Mouse (Mus musculus) lung, adult 10 weeks (tissue): ENCODE data around the gene Krt18. TPM values are rescaled to one million over a fixed set of nuclear protein-coding genes. Genes with fewer than 3 reads are reported as not detected.

ENCODE experiments used
- polyA plus RNA-seq: library from polyadenylated mRNA; stranded (reverse); fragments of 350-450 nt; fragmentation: Illumina TruSeq; extraction: RNeasy Lipid Tissue Mini Kit (QIAGEN cat#74804); gene quantifications from one replicate; pipeline ENCODE4 v1.2.3, GENCODE M21; 2014; ENCODE audit warnings: low read depth, low replicate concordance; ENCODE audit not compliant: insufficient read depth

Krt18 gene
- 91.4 TPM for polyA plus RNA-seq

GRCm38 (mm10) chr15:102028040-102028439, at the start of gene Krt18:
Krt18 (plus strand) TSS chr15:102028180.

GRCm38 (mm10) chr15:102004189-102004588, 23.8 kb upstream of the Krt18 start, which contains the start of gene Krt8:
Krt8 (minus strand) TSS chr15:102004482.

GRCm38 (mm10) chr15:102073559-102074069, 45.6 kb downstream of the Krt18 start, which contains the start of gene Eif4b:
Eif4b (plus strand) TSS chr15:102073773.

Other genes starting within 250 kb of the Krt18 start
- gene Krt72, start 241.7 kb upstream of the Krt18 start, polyA plus RNA-seq = not detected
- gene Krt73, start 225.8 kb upstream of the Krt18 start, polyA plus RNA-seq = not detected
- not detected for gene Krt2, start 210.0 kb upstream of the Krt18 start, polyA plus RNA-seq
- 0.15 TPM for gene Krt1, start 177.4 kb upstream of the Krt18 start, polyA plus RNA-seq
- gene Krt77, start 158.5 kb upstream of the Krt18 start, polyA plus RNA-seq = not detected
- not detected for gene Krt76, start 135.3 kb upstream of the Krt18 start, polyA plus RNA-seq
- not detected for gene Krt4, start 103.4 kb upstream of the Krt18 start, polyA plus RNA-seq
- gene Krt79, start 87.9 kb upstream of the Krt18 start, polyA plus RNA-seq = 13.3 TPM
- gene Krt78, start 73.9 kb upstream of the Krt18 start, polyA plus RNA-seq = 0.10 TPM
- 137 TPM for gene Krt8, start 23.7 kb upstream of the Krt18 start, polyA plus RNA-seq
- gene Eif4b, start 45.6 kb downstream of the Krt18 start, polyA plus RNA-seq = 66.8 TPM
- 166 TPM for gene Tns2, start 72.2 kb downstream of the Krt18 start, polyA plus RNA-seq
- gene Spryd3, start 108.1 kb downstream of the Krt18 start, polyA plus RNA-seq = 27.8 TPM
- 398 TPM for gene Igfbp6, start 116.2 kb downstream of the Krt18 start, polyA plus RNA-seq
- 0.20 TPM for gene Soat2, start 122.3 kb downstream of the Krt18 start, polyA plus RNA-seq
- 35.1 TPM for gene Zfp740, start 175.1 kb downstream of the Krt18 start, polyA plus RNA-seq
- gene Csad, start 176.5 kb downstream of the Krt18 start, polyA plus RNA-seq = 26.9 TPM
- gene Itgb7, start 203.8 kb downstream of the Krt18 start, polyA plus RNA-seq = 31.0 TPM
- 32.8 TPM for gene Rarg, start 229.3 kb downstream of the Krt18 start, polyA plus RNA-seq
- gene Gm9918, start 242.4 kb downstream of the Krt18 start, polyA plus RNA-seq = 0.10 TPM